Mouse (Mus musculus) C2C12 (cell line): ENCODE results near the gene Stc2.

Experiments
- MYOG ChIP-seq: IDR thresholded peaks from one replicate; pipeline ENCODE4 v1.6.1; 2011; ENCODE audit not compliant: control insufficient read depth, insufficient read length; ENCODE audit errors: extremely low read depth
- USF1 ChIP-seq: IDR thresholded peaks from one replicate; pipeline ENCODE4 v1.6.1; 2011; ENCODE audit warnings: low read depth, mild to moderate bottlenecking, control low read depth, moderate library complexity

- no peak for TF ChIP-seq MYOG
- TF ChIP-seq USF1: no peak
Observed at GRCm38 (mm10) chr11:31386571-31386970, 16.7 kb upstream of the Stc2 start.
